Mouse (Mus musculus): ENCODE data around the gene Rtl10.

Gene Rtl10

DNA sequence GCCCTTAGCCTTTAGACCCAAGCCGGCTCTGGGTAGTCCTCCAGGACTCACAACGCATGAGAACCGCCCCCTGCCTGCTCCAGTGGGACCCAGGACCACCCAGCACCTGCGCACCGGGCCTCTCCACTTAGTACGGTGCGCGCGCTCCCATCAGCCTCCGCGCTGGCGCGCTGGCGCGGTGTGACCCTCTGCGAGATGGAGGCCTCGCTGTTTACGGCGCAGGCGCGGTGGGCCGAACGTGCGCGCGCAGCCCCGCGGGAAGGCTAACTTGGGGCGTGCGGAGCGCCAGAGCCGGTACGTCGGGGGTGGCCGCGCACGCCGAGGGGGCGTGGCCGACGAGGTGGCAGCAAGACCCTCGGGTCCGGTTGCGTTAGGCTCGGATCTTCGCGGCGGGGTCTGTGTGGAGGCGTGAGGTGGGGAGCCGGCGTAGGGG is at the start of gene Rtl10, which contains the start of gene Gnb1l:
Gene Rtl10 (plus strand): TSS at position 344 of the 433 bp plus-strand sequence.
Gene Gnb1l (plus strand): TSS at position 156 of the 433 bp plus-strand sequence.
- peak; percentile 90 to 97 for DNase-seq (ENCODE audit: low spot score in 2 of 2)

DNA sequence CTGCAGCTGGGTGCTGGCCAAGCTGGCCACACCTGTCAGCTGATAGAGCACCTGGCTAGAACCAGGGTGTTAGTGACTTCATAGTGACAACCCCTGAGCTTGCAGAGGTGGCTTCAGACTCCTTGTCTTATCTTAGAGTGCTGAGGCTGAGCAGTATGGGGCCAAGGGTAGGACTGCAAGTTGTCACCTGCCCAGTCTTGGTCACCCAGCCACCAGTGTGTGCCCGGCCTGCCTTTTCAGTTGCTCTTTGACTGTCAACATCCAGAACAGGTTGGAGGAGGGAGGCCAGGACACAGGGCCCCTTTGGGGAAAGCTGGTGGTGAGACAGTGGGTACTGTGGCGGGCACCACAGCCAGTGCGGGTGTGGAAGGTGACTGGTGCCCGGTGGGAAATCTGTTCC is 49.7 kb upstream of the Rtl10 start:
- no peak for DNase-seq (ENCODE audit: low spot score in 2 of 2)

DNA sequence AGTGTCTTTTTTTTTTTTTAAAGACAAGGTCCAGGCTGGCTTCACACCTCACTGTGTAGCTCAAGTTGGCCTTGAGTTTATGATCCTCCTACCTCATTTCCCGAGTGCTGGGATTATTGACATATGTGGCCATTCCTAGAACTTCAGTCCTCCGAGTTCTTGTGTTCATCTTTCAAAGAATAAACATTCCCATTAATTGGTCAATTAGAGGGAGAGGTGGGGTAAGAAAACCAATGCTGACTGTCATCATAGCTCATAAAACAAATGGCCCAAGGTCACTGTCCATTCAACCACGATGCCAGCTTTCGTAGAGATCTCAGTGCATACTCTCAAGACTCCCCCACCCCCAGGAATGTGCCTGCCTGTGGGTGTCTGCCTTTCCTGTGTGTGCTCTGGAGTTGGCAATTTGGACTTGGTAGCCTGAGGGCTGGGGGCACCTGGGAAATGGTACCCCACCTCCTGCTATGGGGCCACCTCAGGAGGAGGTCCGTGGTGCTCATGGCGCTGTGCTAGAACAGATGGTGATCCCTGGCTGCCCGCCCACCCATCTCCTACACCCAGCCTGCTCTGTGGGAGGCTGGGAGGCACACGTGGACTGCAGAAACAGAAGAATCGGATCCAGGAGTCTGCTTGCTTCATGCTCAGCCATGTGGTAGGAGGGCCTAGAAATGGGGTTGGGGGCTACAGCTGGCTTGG is 47.1 kb upstream of the Rtl10 start:
- DNase-seq (ENCODE audit: low spot score in 2 of 2), result peak in 1 of 2 experiments; percentile 18

DNA sequence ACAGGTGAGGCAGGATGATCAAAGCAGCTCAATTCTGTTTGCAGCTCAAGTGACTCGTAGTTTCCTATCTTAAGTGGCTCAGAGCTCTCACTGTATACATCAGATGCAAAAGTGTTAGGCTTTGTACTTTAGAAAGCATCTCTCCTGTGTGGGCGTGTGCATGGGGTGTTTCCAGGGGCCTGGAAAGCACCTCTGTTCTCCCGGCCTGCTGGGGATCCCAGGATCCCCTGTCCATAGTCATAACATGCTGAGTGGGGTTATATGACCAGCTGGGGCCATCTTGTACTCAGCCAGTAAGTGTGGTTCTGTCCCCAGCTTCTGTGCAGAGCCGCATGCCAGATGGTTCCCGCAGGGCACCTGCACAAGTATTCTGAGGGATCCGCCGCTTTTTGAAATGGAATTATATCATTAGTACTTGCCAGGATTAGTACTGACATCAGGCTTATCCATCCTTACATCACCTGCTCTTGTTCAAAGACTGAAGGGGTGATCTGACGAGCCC is 46.3 kb upstream of the Rtl10 start:
- DNase-seq (ENCODE audit: low spot score in 2 of 2), result no peak

DNA sequence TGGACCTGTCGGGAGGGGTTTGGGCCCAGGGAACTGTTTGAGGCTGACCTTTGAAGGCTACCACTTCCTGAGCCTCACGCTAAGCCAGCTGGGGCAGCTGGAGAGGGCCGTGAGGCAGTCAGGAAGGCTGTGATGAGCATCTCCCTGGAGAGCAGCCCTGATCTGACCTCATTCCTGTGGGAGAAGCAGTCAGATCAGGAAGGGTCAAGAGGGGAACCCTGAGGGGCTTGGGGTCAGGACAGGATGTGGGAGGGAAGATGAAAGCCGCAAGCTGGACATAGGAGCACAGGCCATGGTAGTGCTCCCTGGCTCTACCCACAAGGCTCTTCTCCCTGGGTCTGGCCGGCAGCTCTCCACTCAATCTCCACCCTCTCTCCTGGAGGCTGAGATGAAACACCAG is 44.9 kb upstream of the Rtl10 start:
- no peak for DNase-seq (ENCODE audit: low spot score in 2 of 2)

DNA sequence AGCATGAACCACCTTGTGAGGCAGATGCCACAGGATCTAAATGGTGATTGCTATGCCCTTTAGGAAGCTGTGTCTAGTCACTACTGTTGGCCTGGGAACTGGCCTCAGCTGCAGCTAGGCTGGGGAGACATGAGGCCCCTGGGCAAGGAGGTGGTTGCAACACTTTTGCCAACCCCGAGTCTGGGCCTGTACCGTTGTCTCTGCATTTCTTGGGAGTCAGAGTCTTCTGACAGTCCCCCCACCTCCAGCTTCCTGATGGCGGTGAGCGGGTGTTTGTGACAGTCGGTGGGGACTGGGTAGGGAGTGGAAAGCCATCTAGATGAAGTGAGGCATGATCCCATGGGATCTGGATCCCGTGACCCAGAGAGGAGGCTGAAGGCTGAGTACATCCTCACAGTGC is 43.3 kb upstream of the Rtl10 start:
- DNase-seq (ENCODE audit: low spot score in 2 of 2), result no peak

DNA sequence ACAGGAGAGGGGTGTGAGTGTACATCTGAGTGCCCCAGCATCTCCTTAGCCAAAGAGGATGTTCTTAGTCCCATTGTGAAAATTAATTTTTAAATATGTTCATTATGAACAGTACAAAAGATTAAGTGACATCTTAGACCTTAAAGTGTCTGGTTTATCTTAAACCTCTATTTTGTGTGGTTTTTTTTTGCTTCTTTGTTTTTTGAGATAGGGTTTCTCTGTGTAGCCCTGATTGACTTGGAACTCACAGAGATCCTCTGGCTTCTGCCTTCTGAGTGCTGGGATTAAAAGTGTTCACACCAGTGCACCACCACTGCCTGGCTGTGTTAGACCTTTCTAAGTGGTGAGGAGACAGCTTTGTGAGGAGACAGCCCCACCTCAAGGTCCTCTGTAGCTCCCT is 40.0 kb upstream of the Rtl10 start:
- no peak for DNase-seq (ENCODE audit: low spot score in 2 of 2)

DNA sequence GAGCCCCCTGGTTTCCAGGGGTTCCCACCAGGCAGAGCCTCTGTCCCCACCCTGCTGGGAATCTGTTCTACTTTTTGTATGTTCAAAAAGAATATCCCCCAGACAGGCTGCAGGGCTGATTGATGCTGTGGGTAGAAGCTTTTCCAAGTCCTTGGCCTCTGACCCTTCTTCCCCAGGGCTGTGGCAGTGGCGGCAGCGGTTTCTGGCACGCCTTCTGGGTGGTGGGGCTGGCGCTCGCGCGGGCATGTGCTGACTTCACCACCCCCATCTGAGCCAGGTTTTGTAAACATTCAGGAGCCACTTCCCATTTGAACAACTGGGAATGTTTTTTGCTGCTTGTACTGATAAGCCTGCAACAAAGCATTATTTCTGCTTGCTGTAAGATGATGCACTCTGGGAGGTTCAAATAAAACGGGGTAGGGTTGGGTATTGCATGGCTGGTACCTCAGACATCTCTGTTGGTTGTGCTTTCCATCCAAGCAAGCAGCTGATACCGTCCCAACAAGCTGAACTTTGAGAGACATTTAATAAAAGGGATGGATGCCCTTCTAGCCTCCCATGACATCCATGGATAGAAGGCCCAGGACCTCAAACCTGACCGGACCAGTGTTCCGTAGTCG is 39.3 kb upstream of the Rtl10 start:
- DNase-seq (ENCODE audit: low spot score in 2 of 2), result no peak

DNA sequence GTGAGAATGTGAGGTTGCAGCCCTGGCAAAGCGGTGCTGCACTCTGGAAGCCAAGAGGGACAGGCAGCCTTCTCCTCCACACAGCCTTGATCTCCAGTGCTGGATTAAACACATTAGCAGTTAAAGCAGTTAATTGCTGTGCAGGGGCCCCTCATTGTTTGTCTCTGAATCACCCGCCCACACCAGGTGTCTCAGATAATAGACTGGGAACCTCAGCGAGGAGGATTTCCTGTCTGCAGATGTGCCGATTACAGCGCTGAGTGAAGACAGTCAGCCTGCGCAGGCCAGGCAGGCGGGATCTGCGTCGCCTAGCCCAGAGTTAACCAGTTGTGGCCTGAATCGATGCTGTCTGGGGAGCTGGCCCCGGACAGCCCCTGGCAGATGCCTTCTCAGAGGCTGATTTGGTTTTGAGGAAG is 38.7 kb upstream of the Rtl10 start:
- no peak for DNase-seq (ENCODE audit: low spot score in 2 of 2)

DNA sequence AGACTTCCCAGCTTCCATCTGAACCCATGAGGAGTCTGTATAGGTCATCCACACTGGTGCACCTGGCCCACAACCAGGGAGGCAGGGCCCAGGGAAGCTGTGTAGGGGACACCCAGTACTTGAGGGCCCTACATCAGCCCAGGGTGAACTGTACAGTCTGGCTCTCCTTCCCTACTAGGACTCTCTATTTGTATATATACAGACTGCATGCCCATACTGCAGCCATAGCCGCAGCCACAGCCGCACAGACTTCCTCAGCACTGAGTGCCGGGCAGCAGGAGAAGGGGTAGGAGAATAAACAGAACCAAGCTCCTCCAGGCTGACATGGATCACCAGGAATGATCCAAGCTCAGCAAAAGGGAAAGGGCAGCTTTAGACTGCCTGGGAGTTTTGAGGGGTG is 37.9 kb upstream of the Rtl10 start:
- no peak for DNase-seq (ENCODE audit: low spot score in 2 of 2)

DNA sequence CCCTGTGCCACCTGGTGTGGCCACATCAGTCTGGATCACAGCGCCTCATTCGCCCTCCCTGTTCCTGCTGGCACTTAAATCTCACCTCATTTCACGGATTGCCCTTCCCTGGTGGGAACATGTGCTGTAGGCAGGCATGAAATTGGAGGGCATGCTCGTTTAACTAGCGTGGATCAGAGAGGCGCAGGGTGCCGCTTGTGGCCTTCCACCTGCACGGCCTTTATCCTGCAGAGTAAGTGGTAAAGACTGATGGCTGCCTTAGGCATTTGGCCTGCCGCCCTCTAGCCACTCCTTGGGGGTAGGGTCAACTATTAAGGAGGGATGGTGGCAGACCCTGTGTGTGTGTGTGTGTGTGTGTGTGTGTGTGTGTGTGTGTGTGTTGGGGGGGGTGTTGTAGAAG is 36.7 kb upstream of the Rtl10 start:
- no peak for DNase-seq (ENCODE audit: low spot score in 2 of 2)

DNA sequence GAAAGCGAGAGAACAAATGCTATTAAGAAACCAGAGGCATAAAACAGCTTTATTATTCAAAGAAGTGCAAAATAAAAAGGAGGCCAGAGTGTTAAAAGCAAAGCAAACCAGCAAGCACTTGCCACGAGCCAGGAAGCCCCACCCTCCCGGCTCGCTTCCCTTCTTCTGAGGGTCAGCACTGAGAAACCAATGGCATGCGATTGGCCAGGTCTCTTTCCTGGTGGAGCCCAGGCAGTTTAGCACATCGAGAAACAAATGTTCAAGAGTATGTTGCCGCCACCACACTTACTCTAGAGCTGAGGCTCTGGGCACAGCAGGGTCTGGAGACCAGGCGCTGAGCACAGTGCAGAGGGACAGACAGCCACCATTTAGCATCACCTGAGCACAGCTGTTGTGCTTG is 36.1 kb upstream of the Rtl10 start:
- DNase-seq (ENCODE audit: low spot score in 2 of 2), result no peak

DNA sequence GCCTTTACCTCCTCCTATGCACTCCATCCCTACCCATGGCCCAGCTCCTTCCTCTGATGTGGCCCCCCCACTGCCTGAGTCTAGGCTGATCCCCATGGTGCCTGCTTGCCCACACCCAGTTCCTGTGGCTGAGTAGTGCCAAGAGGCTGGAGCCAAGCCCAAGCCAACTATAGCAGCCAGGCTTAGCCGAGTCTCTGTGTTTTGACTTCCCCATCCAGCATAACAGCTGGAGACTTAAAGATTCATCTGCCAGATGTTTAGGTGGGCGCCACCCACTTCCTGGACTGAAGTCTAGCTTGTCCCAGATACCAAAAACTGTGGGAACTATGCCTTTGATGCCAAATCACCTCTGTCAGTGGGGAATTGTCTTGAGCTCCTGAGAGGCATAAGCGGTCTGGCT is 34.4 kb upstream of the Rtl10 start:
- DNase-seq (ENCODE audit: low spot score in 2 of 2), result no peak

DNA sequence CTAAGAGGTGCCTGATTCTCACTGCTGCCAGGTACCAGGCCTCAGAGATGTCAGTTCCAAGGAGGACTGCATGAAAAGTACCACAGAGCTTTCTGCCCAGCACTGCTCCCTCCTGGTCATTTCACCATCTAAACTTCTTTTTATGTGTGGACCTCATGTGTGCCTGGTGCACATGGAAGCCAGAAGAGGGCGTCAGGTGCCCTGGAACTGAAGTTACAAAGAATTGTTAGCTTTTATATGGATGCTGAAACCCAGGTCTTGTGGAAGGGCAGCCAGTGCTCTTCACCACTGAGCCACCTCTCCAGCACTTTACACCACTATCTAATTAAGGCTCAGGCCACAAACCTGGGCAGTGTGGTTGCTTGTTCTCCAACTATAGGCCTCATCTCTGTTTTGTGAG is 27.9 kb upstream of the Rtl10 start:
- DNase-seq (ENCODE audit: low spot score in 2 of 2), result no peak

DNA sequence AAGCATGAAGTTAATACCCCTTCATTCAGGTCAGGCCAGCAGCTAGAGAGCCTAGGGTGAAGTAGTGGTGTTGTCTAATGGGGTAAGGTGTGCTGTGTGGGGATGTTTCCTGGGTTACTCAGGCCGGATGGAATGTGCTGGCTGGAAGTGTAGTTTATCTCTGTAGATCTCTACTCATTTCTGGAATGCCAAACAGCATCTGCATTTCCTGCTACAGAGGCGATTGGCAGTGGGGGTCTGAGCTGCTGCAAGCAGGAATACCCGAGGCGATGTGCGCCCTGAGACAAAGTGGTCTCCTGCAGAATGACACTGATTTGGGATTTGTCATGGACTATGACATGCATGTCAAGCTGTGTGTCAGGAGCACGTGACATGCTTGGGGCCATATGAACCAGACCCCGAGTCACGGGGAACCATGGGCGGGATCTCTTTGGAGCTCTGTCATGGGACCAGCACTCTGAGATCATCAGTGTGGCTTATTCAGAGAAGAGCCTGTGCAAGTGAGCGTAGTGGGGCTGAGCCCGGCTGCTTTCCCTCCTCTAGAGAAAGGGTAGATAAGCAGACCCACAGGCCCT is 27.2 kb upstream of the Rtl10 start:
- DNase-seq (ENCODE audit: low spot score in 2 of 2), result no peak

DNA sequence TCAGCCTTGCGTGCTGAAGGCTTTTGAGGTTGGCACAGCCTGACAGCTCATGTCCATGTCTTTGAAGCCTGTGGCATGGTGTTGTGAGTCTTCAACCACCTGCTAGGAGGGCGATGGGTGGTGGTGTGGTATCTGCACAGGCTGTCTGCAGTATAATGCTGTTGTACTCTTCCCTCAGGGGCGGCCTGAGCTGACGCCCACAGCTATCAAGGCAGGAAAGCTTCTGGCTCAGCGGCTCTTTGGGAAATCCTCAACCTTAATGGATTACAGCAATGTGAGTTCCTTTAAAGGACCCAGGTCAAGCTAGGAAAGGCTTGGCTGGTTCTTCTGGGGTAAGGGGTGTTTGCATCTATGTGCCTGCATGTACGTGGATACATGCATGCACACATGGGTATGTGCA is 26.7 kb upstream of the Rtl10 start:
- no peak for DNase-seq (ENCODE audit: low spot score in 2 of 2)

DNA sequence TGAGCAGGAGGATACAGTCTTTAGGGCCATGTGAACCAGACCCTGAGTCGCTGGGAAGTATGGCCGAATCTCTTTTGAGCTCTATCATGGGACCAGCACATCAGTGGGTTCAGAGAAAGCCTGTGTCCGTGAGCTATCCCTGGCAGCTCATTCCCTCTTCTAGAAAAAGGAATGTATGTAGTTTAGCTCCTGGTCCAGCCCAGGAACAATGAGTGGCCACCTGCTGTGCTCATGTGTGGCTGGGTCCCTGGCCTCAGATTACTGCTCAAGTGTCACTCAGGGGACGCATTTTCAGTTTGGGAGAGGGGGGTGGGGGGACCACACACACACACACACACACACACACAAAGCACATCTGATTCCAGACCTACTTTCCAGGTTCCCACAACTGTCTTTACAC is 26.3 kb upstream of the Rtl10 start:
- DNase-seq (ENCODE audit: low spot score in 2 of 2), result no peak

DNA sequence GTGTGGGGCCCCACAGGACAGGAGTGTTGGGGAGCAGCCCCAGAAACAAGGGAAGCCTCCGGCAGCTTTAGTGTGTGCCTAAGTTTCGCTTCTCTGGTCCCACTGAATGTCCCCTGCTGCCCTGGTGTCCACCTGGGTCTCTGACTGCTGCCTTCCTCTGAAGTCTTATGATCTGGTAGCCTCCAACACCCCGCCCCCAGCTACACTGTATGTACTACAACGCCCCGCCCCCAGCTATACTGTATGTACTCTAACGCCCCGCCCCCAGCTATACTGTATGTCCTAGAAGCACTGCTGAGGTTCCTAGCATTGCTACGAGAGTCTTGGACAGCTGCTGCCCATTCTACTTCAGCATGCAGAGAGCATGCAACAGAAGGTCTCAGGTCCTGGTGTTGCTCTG is 25.7 kb upstream of the Rtl10 start:
- DNase-seq (ENCODE audit: low spot score in 2 of 2), result no peak

DNA sequence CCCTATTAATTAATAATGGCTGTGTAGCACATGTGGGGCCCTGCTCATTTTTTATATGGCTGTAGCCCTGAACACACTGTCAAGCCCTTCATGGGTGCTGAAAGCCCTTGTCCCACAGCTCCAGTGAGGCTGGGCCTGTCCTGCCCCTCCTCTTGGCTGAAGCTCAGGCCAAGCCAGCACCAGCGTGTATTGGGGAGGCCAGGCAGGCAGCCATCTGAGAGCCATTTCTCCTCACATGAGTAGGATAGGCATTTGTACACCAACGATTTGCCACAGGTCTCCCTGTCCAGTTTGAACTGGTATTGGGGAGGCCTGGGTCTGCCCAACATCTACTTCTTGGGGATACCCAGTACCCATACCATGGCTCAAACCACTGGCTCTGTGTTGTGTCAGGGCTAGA is 24.7 kb upstream of the Rtl10 start:
- DNase-seq (ENCODE audit: low spot score in 2 of 2), result no peak

DNA sequence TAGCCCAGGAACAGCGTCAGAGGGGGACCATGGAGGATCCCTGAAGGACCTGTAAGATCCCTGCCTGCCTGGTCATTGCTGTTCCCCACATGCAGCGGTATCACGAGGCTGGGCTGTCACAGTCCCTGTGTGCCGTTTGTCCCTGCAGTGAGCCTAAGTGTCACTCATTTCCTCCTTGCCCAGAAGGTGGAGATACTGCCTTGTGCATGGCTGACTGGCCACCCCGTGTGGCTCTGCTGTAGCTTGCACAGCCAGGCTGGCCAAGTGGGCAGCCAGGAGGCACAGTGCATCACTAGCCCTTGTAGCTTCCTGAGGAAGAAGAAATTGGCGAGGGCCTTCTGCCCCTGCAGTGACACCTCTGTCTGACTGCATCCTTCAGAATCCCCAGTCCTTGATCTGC is 20.7 kb upstream of the Rtl10 start:
- no peak for DNase-seq (ENCODE audit: low spot score in 2 of 2)

DNA sequence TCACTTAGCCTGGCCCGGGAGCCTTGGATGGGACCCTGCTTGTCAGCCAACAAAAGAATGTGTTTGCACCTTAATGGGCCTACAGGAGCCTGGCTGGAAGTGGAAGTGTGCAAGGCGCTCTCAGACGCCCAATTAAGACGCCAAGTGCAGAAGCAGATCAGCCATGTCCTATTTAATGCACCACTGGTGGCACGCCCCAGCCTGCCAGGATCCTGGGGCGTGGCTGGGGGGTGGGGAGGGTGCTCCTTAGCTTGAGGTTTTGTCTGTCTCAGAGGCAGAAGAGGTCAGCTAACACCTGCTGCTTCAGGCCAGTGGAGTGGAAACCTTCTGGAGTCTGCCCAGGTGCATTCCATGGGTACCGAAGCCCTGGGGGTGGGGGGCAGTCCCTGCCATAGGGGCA is 19.0 kb upstream of the Rtl10 start:
- no peak for DNase-seq (ENCODE audit: low spot score in 2 of 2)

DNA sequence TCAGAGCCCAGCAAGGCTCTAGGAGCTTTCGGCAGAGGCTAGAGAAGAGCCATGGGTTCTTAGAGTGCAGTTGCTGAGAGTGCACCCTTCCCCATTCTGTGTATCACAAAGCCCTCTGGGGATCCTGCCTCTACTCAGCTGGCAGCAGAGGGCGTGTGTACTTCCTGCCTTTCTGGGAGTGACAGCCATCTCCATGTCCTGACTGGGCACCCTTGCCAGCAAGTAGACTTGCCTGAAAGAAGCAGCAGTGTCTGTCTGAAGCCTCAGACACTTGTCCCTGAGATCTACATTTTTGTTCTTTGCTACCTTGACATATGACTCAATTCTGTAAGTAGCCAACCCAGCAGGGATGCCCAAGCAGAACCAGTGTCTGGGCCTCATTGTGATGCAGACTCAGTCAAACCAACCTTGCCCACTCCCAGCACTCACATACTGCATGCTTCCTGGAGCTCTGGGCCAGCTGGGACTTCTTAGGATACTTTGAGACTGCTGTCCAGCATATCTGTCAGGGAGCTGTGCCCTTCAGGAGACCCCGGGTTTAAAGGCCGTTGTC is 17.7 kb upstream of the Rtl10 start:
- DNase-seq (ENCODE audit: low spot score in 2 of 2), result no peak

DNA sequence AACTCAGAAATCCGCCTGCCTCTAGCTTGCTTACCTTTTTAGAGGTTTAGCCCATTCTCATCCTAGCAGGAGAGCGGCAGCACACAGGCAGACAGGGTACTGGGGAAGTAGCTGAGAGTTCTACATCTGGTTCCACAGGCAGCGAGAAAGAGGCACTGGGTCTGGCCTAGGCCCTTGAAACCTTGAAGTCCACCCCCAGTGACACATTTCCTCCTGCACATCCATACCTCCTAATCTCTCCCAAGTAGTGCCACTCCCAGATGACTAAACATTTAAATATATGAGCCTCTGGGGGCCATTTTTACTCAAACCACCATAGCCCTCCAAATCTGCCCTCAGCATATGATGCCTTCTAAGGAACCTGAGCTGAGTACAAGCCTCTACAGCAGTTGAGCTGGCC is 16.3 kb upstream of the Rtl10 start:
- no peak for DNase-seq (ENCODE audit: low spot score in 2 of 2)
